Mouse (Mus musculus): ENCODE measurements around the gene Znrf1. TPM values are rescaled to one million over a fixed set of nuclear protein-coding genes. Genes with fewer than 3 reads are reported as not detected.

Znrf1 gene
- total RNA-seq, 2 experiments from 2014 or later = 154 to 166 TPM

DNA sequence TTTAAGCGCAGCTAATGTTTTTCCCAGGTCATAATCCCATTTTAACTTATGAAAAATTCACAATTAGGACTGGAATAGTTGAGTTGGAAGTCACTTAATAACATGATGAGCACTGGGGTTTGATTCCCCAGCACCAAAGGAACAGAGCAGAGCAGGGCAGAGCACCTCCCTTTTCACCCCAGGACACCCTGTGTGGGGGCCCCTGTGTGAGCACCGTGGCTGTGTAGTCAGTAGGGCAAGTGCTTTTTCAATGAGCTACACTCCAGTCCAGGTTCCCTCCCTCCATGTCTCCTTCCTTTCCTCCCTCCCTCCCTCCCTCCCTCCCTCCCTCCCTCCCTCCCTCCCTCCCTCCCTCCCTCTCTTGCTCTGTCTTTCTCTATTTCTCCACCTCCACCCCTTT lies 28.2 kb downstream of the Znrf1 start:
- intact Hi-C loops (cut with DNase I) = no loop called here
- no peak for DNase-seq (ENCODE audit: low spot score in 2 of 2)

DNA sequence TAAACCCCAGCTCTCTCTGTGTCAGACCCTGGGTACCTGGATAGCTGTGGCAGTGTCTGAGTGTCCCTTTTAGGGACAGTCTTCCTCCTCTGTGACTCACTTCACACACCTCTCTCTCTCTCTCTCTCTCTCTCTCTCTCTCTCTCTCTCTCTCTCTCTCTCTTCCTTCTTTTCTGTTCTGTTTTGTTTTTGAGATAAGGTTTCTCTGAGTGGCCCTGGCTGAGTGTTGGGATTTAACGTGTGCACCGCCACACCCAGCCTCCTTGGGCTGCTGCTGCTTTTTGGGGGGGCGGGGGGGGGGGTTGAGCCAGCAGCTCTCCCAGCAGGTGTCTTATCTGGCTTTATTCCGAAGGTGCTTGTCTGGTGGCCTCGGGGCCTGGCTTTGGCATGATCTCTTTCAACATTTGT lies 29.9 kb downstream of the Znrf1 start:
- DNase-seq (ENCODE audit: low spot score in 2 of 2) = no peak
- intact Hi-C loops (cut with DNase I) = no loop called here

GRCm38 (mm10) chr8:111566326-111566725 lies 30.4 kb downstream of the Znrf1 start:
- intact Hi-C loops (cut with DNase I) = no loop called here
- DNase-seq (ENCODE audit: low spot score in 2 of 2) = no peak

- no peak for DNase-seq (ENCODE audit: low spot score in 2 of 2)
- intact Hi-C loops (cut with DNase I) = no loop called here
Observed at GRCm38 (mm10) chr8:111567571-111567970, 31.7 kb downstream of the Znrf1 start.

GRCm38 (mm10) chr8:111568029-111568428 lies 32.1 kb downstream of the Znrf1 start:
- DNase-seq (ENCODE audit: low spot score in 2 of 2) = no peak
- intact Hi-C loops (cut with DNase I) = no loop called here

DNA sequence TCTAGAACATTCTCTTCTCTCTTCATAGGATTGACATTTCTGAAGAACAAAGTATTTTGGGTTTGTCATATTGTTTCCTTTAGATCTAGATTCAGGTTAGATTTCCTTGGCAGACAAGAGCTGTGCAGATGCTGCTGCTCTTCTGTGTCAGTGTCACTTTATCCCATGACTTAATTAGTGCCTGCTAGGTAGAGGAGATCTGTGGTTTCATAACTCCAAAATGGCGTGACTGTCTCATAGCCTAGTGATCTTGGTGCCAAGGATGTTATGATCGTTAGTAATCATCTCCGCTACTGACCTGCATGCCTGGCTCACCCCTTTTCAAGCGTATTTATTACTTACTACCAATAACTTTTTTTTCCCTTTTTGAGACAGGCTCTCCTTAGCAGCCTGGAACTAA lies 34.0 kb downstream of the Znrf1 start:
- DNase-seq (ENCODE audit: low spot score in 2 of 2) = no peak
- intact Hi-C loops (cut with DNase I) = no loop called here

DNA sequence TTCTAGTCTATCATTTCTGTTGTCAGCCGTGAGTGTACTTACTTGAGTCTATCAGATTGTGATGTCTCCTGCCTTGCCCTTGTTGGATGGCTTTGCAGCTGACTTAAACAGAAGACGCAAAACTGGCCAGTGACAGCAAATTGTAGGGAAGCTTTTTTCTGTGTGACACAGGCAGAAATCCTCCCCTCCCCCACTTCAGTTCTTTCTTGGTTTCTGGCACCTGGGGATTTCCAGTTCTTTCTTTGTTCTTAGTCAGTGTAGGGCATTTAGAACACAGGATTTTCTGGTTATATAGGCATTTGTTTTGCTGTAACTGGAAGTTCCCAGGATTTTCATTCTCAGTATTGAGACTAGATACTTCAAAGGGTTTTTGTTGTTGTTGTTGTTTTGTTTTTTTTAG lies 34.5 kb downstream of the Znrf1 start:
- DNase-seq (ENCODE audit: low spot score in 2 of 2) = no peak
- intact Hi-C loops (cut with DNase I) = no loop called here

DNA sequence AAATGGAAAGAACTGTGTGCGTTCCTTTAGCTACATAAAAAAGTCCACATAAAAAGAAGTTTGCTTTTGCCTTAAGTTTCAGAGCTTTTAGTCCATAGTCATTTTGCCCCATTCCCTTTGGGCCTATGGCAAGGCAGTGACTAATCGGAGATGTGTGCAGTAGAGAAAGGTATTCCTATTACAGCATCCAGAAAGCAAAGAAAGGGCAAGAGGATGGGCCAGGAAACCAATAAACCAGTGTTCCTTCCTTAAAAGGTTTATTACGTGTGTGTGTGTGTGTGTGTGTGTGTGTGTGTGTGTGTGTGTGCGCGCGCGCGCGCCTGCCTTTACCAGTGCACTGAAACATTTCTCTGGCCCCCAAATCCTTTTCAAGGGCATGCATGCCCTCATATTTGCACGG lies 35.8 kb downstream of the Znrf1 start:
- DNase-seq (ENCODE audit: low spot score in 2 of 2) = no peak
- intact Hi-C loops (cut with DNase I) = no loop called here

- intact Hi-C loops (cut with DNase I) = no loop called here
- DNase-seq (ENCODE audit: low spot score in 2 of 2) = no peak
Observed at GRCm38 (mm10) chr8:111572431-111572830, 36.5 kb downstream of the Znrf1 start.

DNA sequence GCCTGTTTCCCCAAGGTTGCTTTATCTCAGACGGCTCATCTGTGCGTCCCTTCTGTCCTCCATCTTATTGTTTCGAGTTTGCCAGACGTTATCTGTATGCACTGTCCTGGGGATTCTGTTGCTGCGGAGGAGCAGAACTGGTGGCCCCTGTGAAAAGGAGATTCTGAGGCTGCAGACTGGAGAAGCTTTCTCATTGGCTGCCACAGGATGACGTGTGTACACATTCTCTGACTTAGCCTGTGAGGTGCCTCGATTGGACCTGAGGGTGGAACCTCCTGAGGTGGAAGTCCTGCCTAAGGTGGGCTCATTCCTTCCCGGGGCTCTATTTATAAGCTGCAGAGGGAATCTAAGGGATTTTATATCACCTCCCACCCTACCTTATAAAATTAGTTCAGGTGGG lies 37.7 kb downstream of the Znrf1 start:
- intact Hi-C loops (cut with DNase I) = no loop called here
- DNase-seq (ENCODE audit: low spot score in 2 of 2) = peak; percentile 50 to 75

GRCm38 (mm10) chr8:111574016-111574415 lies 38.1 kb downstream of the Znrf1 start:
- peak in 1 of 2 experiments; percentile 22 for DNase-seq (ENCODE audit: low spot score in 2 of 2)
- intact Hi-C loops (cut with DNase I) = no loop called here

GRCm38 (mm10) chr8:111575492-111575891 lies 39.6 kb downstream of the Znrf1 start:
- DNase-seq (ENCODE audit: low spot score in 2 of 2) = no peak
- intact Hi-C loops (cut with DNase I) = no loop called here

DNA sequence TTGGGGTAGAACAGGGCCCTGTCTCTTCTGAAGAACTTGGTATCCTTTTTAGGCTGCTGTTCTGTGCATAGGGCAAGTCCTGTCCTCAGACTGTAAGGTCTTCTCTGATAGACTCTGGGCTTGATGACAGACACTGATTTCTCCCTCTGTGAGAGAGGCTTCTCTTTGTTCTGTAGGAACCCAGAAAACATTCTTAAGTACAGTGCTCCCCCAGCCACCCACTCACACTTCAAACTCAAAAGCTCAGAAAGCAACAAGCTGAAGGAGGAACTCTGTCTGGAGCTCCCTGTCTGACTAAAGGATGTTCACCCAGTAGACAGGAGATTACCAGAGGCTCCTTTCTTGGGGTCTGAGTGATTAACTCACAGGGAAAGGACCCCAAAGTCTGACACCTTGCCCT lies 40.6 kb downstream of the Znrf1 start:
- intact Hi-C loops (cut with DNase I) = no loop called here
- no peak for DNase-seq (ENCODE audit: low spot score in 2 of 2)

- DNase-seq (ENCODE audit: low spot score in 2 of 2) = no peak
- intact Hi-C loops (cut with DNase I) = no loop called here
Observed at GRCm38 (mm10) chr8:111577880-111578533, 42.1 kb downstream of the Znrf1 start.

DNA sequence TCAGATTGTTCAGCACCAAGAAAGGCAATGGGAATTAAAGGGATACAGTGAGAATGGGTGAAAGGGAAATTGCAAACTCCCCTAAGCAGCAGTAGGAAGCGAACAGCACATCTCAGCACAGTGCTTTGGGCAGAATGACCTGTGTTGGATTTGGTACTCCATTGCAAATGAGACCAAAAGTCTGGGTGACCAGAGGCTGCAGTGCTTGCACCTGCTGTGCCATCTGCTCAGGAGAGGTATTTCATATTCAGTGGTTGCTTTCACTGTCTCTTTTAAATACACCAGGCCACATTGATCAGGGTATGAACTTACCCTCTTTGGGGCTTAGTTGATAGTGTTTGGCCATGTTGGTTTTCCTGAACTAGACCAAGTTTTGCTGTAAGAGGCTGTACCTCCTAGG lies 43.4 kb downstream of the Znrf1 start:
- intact Hi-C loops (cut with DNase I) = no loop called here
- no peak for DNase-seq (ENCODE audit: low spot score in 2 of 2)

GRCm38 (mm10) chr8:111580306-111580705 lies 44.4 kb downstream of the Znrf1 start:
- no peak for DNase-seq (ENCODE audit: low spot score in 2 of 2)
- intact Hi-C loops (cut with DNase I) = no loop called here

GRCm38 (mm10) chr8:111582386-111582785 lies 46.5 kb downstream of the Znrf1 start:
- intact Hi-C loops (cut with DNase I) = no loop called here
- DNase-seq (ENCODE audit: low spot score in 2 of 2) = no peak

GRCm38 (mm10) chr8:111584946-111585345 lies 49.0 kb downstream of the Znrf1 start:
- intact Hi-C loops (cut with DNase I) = no loop called here

DNA sequence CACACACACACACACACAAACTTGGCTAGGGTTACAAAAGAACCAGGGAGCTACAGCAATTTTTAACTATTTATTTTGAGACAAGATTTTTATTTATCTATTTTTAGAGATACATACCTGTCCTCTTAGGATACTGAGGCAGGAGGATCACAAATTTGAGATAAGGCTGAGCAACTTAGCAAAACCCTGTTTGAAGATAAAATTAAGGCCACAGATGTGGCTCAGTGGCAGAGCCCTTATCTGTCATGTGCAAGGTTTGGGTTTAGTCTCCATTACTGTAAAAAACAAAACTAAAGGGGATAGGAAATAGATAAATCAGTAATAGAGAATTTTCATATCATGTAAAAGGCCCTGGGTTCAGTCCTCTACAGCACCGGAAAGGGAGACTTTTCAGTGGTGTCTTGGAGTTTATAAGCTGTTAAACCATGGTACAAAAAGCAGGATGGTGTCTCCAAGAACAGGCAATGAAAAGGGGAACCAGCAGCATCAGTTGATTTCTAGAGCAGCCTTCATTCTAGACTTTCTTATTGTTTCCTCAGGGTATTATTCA lies 51.7 kb downstream of the Znrf1 start:
- intact Hi-C loops (cut with DNase I) = no loop called here
- DNase-seq (ENCODE audit: low spot score in 2 of 2) = no peak

More at GRCm38 (mm10) chr8:111584946-111585345, 49.0 kb downstream of the Znrf1 start:
- no peak for DNase-seq (ENCODE audit: low spot score in 2 of 2)

DNA sequence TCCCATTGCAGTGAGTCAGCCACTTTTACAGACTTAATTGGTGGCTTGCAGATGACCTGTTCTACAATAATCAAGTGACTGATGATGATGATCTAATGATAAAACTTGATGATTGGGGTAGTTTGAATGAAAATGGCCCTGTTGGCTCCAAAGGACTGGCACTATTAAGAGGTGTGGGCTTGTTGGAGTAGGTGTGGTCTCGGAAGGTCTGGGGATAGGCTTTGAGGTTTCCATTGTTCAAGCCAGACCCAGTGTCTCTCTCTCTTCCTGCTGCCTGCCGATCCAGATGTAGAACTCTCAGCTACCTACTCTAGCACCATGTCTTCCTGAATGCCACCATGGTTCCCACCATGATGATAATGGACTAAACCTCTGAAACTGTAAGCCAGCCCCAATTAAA lies 52.4 kb downstream of the Znrf1 start:
- intact Hi-C loops (cut with DNase I) = no loop called here
- no peak for DNase-seq (ENCODE audit: low spot score in 2 of 2)

DNA sequence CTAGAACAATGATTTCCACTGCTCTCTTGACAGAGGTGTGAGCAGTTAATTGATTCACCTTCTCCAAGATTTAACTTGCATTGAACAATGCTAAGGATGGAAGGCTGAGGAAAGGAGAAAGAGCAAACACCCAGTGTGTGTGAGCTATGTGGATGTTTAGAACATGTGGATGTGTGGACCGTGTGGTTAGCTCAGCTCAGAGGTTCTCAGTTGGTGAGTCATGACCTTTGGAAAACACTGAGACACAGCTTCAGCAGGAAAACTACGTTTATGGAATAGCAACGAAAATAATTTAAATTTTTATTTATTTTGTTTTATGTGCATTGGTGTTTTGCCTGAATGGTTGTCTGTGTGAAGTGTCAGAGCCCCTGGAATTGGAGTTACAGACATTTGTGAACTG lies 54.3 kb downstream of the Znrf1 start:
- intact Hi-C loops (cut with DNase I) = no loop called here
- no peak for DNase-seq (ENCODE audit: low spot score in 2 of 2)

GRCm38 (mm10) chr8:111591176-111591575 lies 55.3 kb downstream of the Znrf1 start:
- intact Hi-C loops (cut with DNase I) = no loop called here
- DNase-seq (ENCODE audit: low spot score in 2 of 2) = no peak
